Mouse (Mus musculus) lung, embryonic 15.5 days (tissue): ENCODE measurements around the gene Olfr373. TPM values are rescaled to one million over a fixed set of nuclear protein-coding genes. Genes with fewer than 3 reads are reported as not detected.
"Not testable (repeated sequence)": the region's sequence is repeated elsewhere in the genome, so short reads cannot be mapped to it uniquely, and the experiment has no call there.

Experiments
- ATAC-seq: fragments of 200-750 bp; cut with Nextera tagmentation; 2 replicates; pipeline ENCODE4 v1.8.0; 2017; ENCODE audit warnings: moderate number of reproducible peaks, borderline replicate concordance; ENCODE audit not compliant: low FRiP score, low TSS enrichment; ENCODE audit errors: extremely low read depth
- H3K27ac ChIP-seq: fragments of 300-500 bp; sonication (generic); 2 replicates; pipeline ENCODE4 v1.5.1; 2015; ENCODE audit warnings: moderate library complexity, mild to moderate bottlenecking, inconsistent platforms
- H3K27me3 ChIP-seq: fragments of 300-500 bp; sonication (generic); 2 replicates; pipeline ENCODE4 v1.6.1; 2015; ENCODE audit warnings: inconsistent platforms
- H3K36me3 ChIP-seq: fragments of 300-500 bp; sonication (generic); 2 replicates; pipeline ENCODE4 v1.6.1; 2015; ENCODE audit warnings: inconsistent platforms
- H3K4me1 ChIP-seq: fragments of 300-500 bp; sonication (generic); 2 replicates; pipeline ENCODE4 v1.6.1; 2015; ENCODE audit warnings: inconsistent platforms
- H3K4me2 ChIP-seq: fragments of 300-500 bp; sonication (generic); 2 replicates; pipeline ENCODE4 v1.6.1; 2015; ENCODE audit warnings: inconsistent platforms, mild to moderate bottlenecking, moderate library complexity
- H3K4me3 ChIP-seq: fragments of 300-500 bp; sonication (generic); 2 replicates; pipeline ENCODE4 v1.5.1; 2015; ENCODE audit warnings: mild to moderate bottlenecking, inconsistent platforms
- H3K9ac ChIP-seq: fragments of 300-500 bp; sonication (generic); 2 replicates; pipeline ENCODE4 v1.6.1; 2015; ENCODE audit warnings: inconsistent platforms
- H3K9me3 ChIP-seq: fragments of 300-500 bp; sonication (generic); 2 replicates; pipeline ENCODE4 v1.6.1; 2016; ENCODE audit warnings: inconsistent platforms
- WGBS: fragments of 180-500 bp; shearing (Covaris S2); methylation state at CpG from one replicate; pipeline ENCODE4 v1.1.7; 2015; 5-methylcytosine and 5-hydroxymethylcytosine counted together
- polyA plus RNA-seq: library from polyadenylated mRNA; unstranded; fragments of >200 nt; fragmentation: Nextera tagmentation; extraction: Ambion mirVana; gene quantifications from 2 replicates; pipeline ENCODE4 v1.2.1, GENCODE M21; 2015

The Olfr373 gene
- polyA plus RNA-seq: not detected in 2 replicates

DNA sequence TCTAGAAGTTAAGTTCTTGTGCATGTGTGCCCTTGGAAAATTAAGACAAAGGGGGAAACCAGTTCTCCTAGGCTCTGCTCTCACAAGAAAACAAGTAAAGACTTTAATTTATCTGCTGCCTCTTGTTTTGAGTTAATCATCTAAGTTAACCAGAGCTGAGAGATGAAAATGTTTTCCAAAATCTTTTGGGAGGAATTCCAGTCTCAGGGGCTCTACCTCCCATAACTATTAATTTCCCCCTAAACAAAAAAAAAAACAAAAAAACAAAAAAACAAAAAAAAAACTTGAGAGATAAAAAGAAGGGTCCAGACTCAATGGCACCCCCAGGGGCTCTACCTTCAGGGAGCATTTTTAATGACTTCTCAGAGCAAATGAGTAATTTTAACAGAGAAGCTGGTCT lies at the start of gene Olfr373:
TSS of gene Olfr373 (plus strand) at position 301 of the 400 bp plus-strand sequence.
- not testable (repeated sequence) for H3K27ac ChIP-seq, ATAC-seq

DNA sequence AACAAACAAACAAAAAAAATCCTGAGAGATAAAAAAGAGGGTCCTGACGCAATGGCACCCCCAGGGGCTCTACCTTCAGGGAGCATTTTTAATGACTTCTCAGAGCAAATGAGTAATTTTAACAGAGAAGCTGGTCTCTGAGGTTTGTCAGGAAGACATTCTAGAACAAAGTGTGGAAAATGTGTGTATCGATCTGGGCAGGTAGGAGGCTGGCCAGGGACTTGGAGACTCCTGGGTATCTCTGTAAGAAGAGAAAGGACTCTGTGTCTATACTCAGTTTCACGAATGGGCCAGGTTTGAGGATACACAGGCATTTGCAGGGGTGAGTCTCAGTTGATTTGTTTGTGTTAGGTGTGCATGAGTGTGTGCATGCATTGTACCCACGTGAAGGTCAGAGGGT lies 42.1 kb upstream of the Olfr373 start, which contains the start of gene Olfr372:
TSS of gene Olfr372 (plus strand) at position 301 of the 400 bp plus-strand sequence.
- H3K9me3 ChIP-seq, H3K4me3 ChIP-seq, H3K4me2 ChIP-seq, H3K27ac ChIP-seq, H3K4me1 ChIP-seq, ATAC-seq, H3K9ac ChIP-seq, H3K36me3 ChIP-seq, H3K27me3 ChIP-seq: not testable (repeated sequence)
- 59% methylated on average over 4 of the region's 4 CpGs for WGBS

More for the DNA sequence above, at the start of gene Olfr373:
- H3K9me3 ChIP-seq, H3K36me3 ChIP-seq, H3K27me3 ChIP-seq, H3K4me3 ChIP-seq, H3K4me1 ChIP-seq, H3K9ac ChIP-seq, H3K4me2 ChIP-seq: not testable (repeated sequence)

DNA sequence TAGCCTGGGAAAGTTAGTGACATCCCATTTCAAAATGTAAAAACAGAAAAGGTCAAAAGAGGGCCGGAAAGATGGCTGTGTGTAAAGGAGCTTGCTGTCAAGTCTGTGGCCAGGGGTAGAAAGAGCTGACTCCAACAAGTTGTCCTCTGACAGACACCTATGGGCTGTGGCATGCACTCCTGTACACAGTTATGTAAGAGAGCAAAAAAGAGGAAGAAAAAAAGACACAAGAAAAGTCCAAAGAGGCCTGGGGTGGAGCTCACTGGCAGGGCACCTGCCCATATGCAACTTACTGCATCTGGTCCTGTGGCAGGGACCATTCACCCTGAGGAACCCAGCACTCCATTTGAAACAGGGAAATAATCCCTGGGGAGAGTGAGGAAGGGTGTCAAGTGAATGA lies 40.5 kb upstream of the Olfr373 start:
- no peaks in the 10 kb centered on the region for H3K4me1 ChIP-seq
- no peak overlapping the region for H3K4me3 ChIP-seq
- H3K27me3 ChIP-seq: no peaks in the 10 kb centered on the region
- H3K9ac ChIP-seq: no peak overlapping the region
- H3K36me3 ChIP-seq: no peaks in the 10 kb centered on the region
- WGBS: 60% methylated on average over 1 of the region's 1 CpGs
- no peak overlapping the region for H3K4me2 ChIP-seq
- H3K27ac ChIP-seq: no peak overlapping the region
- no peaks in the 10 kb centered on the region for H3K9me3 ChIP-seq
- ATAC-seq: no peak

DNA sequence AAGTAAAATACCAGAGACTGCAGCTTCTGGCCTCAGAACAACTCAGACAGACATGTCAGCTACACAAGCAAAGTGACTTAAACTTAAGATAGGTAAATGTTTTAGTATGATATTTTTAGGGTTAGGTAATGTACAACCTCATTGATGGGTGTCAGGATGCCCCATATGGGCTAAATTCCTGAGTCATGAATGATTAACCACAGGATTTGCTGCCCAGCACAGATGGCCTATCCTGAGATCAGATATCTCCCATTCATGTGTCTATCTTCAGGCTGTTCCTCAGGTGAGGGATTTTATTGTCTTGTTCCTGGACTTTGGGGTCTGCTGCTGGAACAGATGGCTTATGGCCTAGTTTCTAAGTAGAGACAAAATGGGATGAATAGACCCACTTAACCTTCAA lies 28.3 kb upstream of the Olfr373 start:
- not testable (repeated sequence) for ATAC-seq, H3K4me3 ChIP-seq, H3K36me3 ChIP-seq

DNA sequence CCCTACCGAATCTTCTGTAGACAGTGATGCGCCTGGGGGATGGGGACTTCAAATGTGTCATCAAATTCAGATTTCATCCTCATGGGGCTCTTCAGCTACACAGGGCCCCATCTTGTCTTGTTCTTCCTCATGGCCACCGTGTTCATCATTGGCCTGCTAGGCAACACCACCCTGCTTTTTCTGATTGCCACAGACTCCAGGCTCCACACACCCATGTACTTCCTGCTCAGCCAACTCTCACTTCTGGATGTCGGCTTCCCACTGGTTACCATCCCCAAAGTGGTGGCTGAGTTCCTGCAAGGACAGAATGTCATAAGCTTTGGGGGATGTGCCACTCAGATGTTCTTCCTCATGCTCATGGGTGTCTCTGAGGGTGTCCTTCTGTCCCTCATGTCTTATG lies 25.3 kb upstream of the Olfr373 start:
- ATAC-seq, H3K27me3 ChIP-seq, H3K9me3 ChIP-seq, H3K4me1 ChIP-seq, H3K4me2 ChIP-seq, H3K27ac ChIP-seq, H3K36me3 ChIP-seq, H3K4me3 ChIP-seq, H3K9ac ChIP-seq: not testable (repeated sequence)
- WGBS: 79% methylated on average over 3 of the region's 4 CpGs

More for the DNA sequence above, 28.3 kb upstream of the Olfr373 start:
- not testable (repeated sequence) for H3K4me1 ChIP-seq, H3K27ac ChIP-seq, H3K27me3 ChIP-seq, H3K9me3 ChIP-seq, H3K9ac ChIP-seq, H3K4me2 ChIP-seq

DNA sequence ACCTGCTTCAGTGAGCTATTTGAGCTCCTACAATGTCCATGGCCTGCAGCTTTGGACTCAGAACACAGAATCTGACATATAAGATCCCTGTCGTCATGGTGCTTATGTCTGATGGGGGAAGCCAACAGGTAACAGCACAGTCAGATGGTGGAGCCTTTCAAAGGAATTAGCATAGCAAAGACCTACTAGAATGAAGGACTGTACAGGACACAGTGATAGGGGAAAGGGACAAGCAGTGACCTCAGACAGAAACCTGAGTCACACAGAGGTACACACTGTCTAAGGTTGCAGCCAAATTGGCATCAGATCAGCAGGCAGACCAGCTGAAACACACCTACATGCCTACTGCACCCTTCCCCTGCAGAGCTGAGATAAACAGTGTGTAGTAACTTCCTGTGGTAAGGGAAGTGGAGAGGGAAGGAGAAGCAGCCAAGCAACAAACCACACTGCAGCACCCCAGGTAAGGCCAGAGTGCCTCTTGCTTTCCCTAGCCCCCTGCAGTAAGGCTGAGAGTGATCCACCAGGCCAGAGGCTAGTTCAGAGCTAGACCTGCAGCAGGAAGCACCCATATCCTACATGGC lies 16.1 kb upstream of the Olfr373 start:
- H3K4me3 ChIP-seq, H3K4me1 ChIP-seq, H3K27ac ChIP-seq, H3K4me2 ChIP-seq, H3K27me3 ChIP-seq, H3K9me3 ChIP-seq, H3K9ac ChIP-seq, H3K36me3 ChIP-seq, ATAC-seq: not testable (repeated sequence)
- 61% methylated on average over 1 of the region's 1 CpGs for WGBS

DNA sequence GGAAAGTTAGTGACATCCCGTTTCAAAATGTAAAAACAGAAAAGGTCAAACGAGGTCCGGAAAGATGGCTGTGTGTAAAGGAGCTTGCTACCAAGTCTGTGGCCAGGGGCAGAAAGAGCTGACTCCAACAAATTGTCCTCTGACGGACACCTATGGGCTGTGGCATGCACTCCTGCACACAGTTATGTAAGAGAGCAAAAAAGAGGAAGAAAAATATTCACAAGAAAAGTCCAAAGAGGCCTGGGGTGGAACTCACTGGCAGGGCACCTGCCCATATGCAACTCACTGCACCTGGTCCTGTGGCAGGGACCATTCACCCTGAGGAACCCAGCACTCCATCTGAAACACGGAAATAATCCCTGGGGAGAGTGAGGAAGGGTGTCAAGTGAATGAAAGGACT lies 1.8 kb downstream of the Olfr373 start:
- Histone ChIP-seq H3K4me1 (no peaks in the 10 kb centered on the region), H3K4me3 (no peak overlapping the region), H3K36me3 (no peaks in the 10 kb centered on the region), H3K27ac (no peak overlapping the region), H3K4me2 (no peak overlapping the region), H3K9me3 (no peaks in the 10 kb centered on the region), H3K27me3 (no peaks in the 10 kb centered on the region), H3K9ac (no peak overlapping the region)
- ATAC-seq: no peak
- WGBS: 60% methylated on average over 5 of the region's 5 CpGs

DNA sequence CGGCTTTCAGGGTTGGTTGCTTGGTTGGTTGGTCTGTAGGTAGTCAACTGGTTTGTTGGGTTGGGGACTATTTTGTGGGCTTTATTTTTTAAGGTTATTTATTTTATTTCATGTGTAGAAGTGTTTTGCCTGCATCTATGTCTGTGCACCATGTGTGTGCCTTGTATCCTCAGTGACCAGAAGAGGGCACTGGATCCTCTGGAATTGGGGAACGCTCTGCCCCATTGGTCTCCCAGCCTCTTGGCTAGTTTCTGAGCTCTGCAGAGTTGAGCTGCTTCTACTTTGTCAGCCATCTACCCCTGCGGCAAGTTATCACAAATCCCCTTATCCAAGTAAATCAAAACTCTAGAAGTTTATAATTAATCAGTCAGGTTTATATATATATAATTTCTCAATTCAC lies 4.6 kb downstream of the Olfr373 start:
- WGBS: 80% methylated on average over 3 of the region's 3 CpGs

DNA sequence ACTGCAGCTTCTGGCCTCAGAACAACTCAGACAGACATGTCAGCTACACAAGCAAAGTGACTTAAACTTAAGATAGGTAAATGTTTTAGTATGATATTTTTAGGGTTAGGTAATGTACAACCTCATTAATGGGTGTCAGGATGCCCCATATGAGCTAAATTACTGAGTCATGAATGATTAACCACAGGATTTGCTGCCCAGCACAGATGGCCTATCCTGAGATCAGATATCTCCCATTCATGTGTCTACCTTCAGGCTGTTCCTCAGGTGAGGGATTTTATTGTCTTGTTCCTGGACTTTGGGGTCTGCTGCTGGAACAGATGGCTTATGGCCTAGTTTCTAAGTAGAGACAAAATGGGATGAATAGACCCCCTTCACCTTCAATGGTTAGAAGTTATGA lies 13.7 kb downstream of the Olfr373 start:
- not testable (repeated sequence) for H3K27ac ChIP-seq, H3K36me3 ChIP-seq, H3K27me3 ChIP-seq, H3K9ac ChIP-seq, H3K4me2 ChIP-seq, H3K4me1 ChIP-seq, H3K9me3 ChIP-seq, ATAC-seq, H3K4me3 ChIP-seq

More for the DNA sequence above, 4.6 kb downstream of the Olfr373 start:
- H3K9ac ChIP-seq, H3K27ac ChIP-seq, ATAC-seq, H3K9me3 ChIP-seq, H3K4me2 ChIP-seq, H3K36me3 ChIP-seq, H3K27me3 ChIP-seq, H3K4me3 ChIP-seq, H3K4me1 ChIP-seq: not testable (repeated sequence)

DNA sequence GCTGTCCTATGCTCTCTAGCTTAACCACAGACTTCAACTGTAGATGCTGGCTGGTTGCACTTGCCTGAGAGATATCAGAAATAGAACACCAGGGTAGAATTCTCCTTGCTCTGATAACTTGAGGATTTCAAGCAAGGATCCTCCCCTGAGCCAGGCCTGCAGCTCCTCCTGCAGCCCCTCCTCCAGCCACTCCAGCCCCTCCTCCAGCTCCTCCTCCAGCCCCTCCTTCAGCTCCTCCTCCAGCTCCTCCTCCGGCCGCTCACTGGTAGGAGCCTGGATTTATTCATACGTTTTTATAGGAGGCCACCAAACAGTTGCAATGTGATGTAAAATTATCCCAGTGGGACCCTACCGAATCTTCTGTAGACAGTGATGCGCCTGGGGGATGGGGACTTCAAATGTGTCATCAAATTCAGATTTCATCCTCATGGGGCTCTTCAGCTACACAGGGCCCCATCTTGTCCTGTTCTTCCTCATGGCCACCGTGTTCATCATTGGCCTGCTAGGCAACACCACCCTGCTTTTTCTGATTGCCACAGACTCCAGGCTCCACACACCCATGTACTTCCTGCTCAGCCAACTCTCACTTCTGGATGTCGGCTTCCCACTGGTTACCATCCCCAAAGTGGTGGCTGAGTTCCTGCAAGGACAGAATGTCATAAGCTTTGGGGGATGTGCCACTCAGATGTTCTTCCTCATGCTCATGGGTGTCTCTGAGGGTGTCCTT lies 16.6 kb downstream of the Olfr373 start:
- not testable (repeated sequence) for H3K9me3 ChIP-seq
- 65% methylated on average over 6 of the region's 7 CpGs for WGBS

DNA sequence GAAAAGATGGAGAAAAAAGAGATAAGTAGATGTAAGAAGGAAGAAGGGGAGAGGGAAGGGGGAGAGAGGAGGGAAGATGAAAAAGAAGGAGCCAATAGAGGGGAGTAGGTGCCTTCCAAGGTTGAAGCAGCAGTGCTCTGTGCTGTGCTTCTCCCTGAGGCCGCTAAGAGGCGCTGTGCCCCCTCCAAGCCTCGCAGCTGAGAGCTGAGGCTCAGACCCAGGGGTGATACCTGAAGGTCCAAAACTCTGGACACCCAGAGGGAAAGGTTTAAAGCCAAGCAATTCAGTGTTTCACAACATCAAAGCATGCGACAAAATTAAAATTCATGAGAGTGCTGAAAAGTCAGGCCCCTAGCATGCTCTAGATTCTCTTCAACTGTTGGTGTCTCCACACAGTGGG lies 22.2 kb downstream of the Olfr373 start:
- Histone ChIP-seq H3K4me3 (no peak overlapping the region), H3K9ac (no peak overlapping the region), H3K4me1 (no peaks in the 10 kb centered on the region), H3K9me3 (no peaks in the 10 kb centered on the region), H3K27me3 (no peaks in the 10 kb centered on the region), H3K4me2 (no peak overlapping the region), H3K36me3 (no peaks in the 10 kb centered on the region), H3K27ac (no peak overlapping the region)
- WGBS: 23% methylated on average over 4 of the region's 4 CpGs
- ATAC-seq: no peak

More for the DNA sequence above, 16.6 kb downstream of the Olfr373 start:
- not testable (repeated sequence) for H3K27ac ChIP-seq, H3K4me2 ChIP-seq, H3K9ac ChIP-seq, H3K4me3 ChIP-seq, H3K27me3 ChIP-seq, H3K36me3 ChIP-seq, ATAC-seq, H3K4me1 ChIP-seq

DNA sequence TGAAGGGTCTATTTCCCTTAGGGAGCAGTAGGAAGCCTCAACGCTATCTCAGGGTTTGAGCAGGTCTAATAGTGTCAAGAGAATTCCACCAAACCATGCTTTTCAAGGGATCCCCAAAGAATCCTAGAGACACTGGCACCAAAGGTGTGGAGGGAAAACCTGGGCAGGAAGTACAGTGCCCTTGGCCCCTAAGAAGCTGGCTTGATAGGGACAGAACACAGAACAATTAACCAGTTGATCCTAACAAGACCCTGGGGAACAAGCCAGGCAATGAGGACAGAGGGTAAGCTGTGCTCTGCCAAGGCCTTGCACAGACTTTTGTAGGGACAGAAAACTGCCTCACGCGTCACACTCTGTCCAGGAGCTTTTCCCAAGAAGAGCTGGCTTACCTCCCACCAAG lies 23.8 kb downstream of the Olfr373 start, which contains the start of gene Olfr374:
TSS of gene Olfr374 (plus strand) at position 301 of the 400 bp plus-strand sequence.
- Histone ChIP-seq H3K9me3 (no peaks in the 10 kb centered on the region), H3K4me1 (no peaks in the 10 kb centered on the region), H3K9ac (no peak within 1 kb of the TSS), H3K4me2 (no peak within 1 kb of the TSS), H3K27ac (no peak within 1 kb of the TSS), H3K36me3 (no peaks in the 10 kb centered on the region), H3K4me3 (no peak within 1 kb of the TSS), H3K27me3 (no peaks in the 10 kb centered on the region)
- WGBS: 88% methylated on average over 3 of the region's 3 CpGs
- ATAC-seq: no peak
